Mouse (Mus musculus): ENCODE results near the gene Gsdma2.
"Not testable (repeated sequence)": the region's sequence is repeated elsewhere in the genome, so short reads cannot be mapped to it uniquely, and the experiment has no call there.

Gsdma2 gene

GRCm38 (mm10) chr11:98671284-98671815, 24.8 kb downstream of the Gsdma2 start:
- no peak for DNase-seq

GRCm38 (mm10) chr11:98671857-98672256, 25.3 kb downstream of the Gsdma2 start:
- no peak for DNase-seq

DNA sequence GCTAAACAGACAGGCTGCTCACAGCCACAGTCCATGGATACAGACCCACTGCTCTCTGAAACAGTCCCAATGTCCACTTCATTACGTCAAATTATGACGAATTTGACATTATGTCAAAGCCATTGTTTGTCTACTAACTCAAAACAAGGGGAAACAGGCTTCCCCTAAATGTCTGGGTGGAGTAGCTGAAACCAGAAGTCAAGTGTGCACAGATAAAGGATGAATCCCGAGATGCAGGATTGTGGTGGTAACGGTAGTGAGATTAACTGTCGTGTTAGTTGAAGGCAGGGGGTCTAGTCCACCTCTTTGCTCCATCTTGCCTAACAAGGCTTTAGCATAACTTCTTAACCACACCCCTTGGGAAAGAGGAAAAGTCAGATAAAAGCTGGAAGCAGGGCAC, 25.9 kb downstream of the Gsdma2 start:
- DNase-seq, result no peak

DNA sequence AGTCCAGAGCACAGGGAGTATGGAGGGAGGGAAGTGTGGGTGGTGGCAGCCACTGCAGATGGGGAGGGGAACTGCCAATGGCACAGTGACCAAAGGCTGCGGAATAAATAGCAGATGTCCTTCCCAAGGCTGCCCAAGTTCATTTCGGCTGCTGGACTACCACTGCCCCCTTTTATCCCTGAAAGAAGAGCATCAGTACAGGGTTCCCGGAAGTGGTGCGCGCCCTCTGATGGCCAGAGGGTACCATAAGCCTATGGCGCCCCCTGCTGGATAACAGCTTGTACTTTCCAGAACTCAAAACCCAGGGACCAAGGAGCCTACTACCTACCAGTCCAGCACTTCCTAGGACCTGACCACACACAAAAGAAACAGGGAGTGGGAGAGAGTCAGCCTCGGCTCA, 26.6 kb downstream of the Gsdma2 start:
- peak; percentile 72 for DNase-seq

- no peak for DNase-seq
These were observed 29.3 kb downstream of the Gsdma2 start for GRCm38 (mm10) chr11:98675829-98676363.

GRCm38 (mm10) chr11:98680023-98680422, 33.5 kb downstream of the Gsdma2 start:
- DNase-seq, result no peak

- DNase-seq, result not testable (repeated sequence)
These were observed 34.0 kb downstream of the Gsdma2 start for GRCm38 (mm10) chr11:98680595-98680994.

DNA sequence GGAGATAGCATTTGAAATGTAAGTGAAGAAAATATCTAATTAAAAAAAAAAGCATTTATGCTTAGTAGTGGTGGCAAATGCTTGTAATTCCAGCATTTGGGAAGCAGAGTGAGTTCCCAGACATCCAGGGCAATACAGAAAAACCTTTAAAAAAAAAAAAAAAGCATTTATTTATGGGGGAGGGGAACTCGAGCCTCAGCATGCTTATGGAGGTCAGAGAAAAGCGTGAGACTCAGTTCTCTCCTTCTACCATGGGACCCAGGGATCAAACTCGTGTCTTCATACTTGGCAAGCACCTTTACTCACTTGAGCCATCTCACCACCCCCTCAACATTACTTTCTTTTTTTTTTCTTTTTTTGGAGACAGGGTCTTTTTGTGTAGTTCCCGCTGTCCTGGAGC, 34.6 kb downstream of the Gsdma2 start:
- no peak for DNase-seq

DNA sequence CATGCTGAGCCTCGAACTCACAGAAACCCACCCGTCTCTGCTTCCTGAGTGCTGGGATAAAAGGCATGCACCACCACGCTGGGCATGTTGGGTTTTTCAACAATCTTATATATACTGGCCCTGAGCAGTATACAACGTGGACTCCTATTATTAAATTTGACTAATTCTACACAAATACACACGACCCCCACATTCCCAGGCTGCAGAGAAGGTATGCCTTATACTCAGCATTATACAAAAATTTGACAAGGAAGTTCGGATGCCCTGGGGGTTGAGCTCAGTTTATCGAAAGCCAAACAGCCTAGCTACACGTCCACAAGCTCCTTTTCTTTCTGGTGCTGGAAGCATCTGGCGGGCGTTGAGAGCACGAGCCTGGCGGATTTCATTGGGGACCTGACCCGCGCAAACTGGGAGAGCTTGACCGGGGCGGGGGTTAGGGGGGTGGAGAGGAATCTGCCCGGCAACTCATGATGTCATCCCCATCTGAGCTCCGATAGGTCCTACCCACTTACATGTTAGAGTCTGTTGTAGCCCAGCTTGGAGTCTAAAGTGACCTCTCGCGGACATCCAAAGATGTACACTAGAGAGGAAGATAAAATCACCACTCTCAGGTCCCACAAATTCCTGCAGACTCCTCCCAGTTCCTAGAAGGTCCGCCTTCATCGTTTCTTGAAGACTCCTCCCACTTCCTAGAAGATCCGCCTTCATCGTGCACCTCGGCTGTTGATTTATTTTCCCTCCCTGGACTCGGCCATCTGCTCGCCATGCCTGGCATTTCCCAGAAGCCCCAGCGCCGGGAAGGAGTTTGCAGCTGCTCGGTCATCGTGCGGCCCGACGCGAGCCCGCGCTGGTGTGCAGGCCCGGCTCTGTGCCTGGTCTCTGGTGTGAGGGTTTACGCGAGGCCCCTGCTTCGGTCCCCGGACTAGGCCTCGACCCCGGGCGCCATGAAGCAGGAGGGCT, 35.5 kb downstream of the Gsdma2 start, which contains the start of gene Psmd3:
Psmd3 (plus strand) TSS at position 769 of the 960 bp plus-strand sequence.
- DNase-seq, result peak; percentile 98

- DNase-seq, result peak; percentile 30
These were observed 36.3 kb downstream of the Gsdma2 start for GRCm38 (mm10) chr11:98682811-98683210.

- DNase-seq, result no peak
These were observed 39.1 kb downstream of the Gsdma2 start for GRCm38 (mm10) chr11:98685642-98686041.

DNA sequence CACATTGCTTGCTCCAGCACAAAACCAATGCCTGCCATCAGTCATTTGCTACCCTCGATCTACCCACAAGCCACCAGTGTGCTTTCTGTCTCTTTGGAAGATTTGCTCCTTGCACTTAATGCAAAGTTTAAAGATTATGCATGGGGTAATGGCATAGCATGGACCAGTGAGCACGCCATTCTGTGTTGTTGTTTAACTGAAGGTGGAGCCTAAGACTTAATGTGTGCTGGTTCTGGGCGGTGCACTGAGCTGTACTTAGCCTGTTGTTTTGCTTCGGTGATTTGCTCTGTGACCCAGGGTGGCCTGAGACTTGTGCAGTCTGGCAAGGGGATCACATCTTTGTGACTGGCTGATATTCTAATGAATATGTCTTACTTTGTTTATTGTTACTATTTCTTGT, 40.4 kb downstream of the Gsdma2 start:
- no peak for DNase-seq

- DNase-seq, result no peak
These were observed 41.5 kb downstream of the Gsdma2 start for GRCm38 (mm10) chr11:98688009-98688408.

- no peak for DNase-seq
These were observed 46.6 kb downstream of the Gsdma2 start for GRCm38 (mm10) chr11:98693201-98693600.

DNA sequence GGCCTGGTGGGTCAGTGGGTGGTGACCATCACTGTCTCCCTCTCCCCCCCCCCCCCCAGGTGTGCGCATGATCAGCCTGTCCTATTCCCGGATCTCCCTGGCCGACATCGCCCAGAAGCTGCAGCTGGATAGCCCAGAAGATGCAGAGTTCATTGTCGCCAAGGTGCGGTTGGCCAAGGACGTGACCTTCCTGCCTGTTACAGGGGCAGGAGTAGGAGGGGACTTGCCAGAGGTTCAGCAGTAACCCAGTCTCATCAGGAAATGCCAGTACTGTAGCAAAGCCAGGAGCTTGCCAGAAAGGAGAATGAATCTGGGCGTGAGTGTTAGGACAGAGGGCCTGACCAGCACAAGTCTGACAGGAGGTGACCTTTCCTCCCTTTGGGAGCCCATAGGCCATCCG, 47.2 kb downstream of the Gsdma2 start:
- no peak for DNase-seq

DNA sequence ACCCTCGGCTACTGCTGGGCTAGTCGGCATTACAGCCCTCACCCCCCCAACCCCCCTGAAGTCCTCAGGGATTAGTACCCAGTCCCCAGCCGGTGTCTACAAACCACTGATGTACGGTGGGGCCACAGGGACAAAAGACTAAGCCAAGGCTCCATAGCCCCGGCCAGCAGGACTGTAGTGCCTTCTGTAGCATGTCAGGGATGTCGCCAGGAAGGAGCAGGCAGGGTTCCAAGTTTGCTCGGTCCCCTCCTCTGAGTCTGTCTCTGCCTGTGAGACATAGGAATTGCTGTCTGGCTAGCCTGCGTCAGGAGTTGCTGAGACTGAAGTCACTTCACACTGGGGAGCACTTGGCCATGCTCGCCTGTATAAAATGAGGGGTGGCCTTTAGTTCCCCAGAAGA, 47.7 kb downstream of the Gsdma2 start:
- DNase-seq, result no peak

- no peak for DNase-seq
These were observed 48.8 kb downstream of the Gsdma2 start for GRCm38 (mm10) chr11:98695408-98695807.

DNA sequence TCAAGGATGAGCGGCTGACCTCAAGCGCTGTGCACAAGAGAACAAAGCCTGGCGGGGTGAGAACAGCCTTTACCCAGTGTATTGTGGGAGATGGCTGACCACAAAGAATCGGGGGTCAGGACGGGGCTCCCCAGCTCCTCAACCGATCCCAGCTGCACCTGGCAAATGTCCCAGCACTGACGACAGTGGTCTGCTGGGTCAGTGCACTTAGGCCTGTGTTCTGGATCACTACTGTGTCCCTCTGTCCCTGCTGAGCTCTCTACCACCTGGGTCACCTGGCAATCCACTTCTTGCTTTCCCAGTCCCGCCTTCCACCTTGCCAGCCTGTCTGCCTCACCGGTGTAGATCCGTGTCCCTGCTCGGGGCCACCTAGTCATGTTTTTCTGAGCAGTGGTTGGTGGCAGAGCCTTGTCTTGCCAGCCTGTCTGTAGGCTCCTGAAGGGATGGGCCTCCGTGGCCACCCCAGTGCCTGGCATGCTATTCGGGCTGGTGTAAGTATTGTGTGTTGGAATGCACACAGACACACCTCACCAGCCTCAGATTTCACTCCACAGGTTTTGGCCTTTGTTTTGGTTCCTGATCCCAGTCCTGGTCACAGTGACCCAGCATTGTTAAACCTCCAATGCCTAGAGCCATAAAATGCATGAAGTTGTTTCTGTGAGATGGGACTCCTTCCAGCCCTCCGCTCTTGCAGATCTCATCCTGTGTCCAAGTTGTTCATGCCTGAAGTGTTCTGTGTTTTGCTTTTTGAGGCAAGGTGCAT, 50.1 kb downstream of the Gsdma2 start:
- DNase-seq, result no peak

- DNase-seq, result no peak
These were observed 50.7 kb downstream of the Gsdma2 start for GRCm38 (mm10) chr11:98697225-98697624.

DNA sequence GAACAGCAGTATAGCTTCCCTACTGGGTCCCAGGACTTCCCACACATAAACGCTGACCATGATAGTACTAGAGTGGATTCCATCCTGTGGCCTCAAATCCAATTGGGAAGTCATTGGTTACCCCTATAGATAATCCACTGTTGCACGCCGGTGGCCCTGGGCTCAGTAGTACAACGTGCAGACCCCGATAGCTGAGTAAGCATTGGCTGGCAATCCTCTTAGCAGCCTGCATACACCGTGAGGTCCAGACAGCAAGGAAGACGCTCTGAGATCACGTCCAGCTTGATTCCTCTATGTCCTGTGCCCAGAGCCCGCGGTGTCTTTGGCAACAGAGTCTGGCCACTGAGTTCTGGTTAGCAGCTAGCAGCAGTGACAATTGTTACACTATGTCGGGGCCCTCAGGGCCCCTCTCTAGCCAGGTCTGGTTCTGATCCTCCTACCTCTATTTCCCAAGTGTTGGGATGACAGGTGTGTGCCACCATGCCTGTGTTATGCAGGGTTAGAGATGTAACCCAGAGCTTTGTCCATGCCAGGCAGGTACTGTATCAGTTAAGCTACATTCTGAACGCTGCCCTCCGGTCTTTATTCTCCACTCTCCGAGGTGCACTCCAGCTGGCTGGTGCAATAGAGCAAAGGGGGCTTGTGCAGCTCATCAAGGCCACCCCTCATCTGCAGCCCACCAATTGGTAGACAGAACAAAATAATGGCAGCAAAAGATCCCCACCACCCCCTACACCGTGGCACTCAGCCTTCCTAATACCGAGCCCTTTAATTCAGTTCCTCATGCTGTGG, 52.5 kb downstream of the Gsdma2 start:
- no peak for DNase-seq

- peak; percentile 83 for DNase-seq
These were observed 53.4 kb downstream of the Gsdma2 start for GRCm38 (mm10) chr11:98699911-98700310.

GRCm38 (mm10) chr11:98701213-98701670, 54.7 kb downstream of the Gsdma2 start, which contains the start of gene Csf3:
Gene Csf3 (plus strand): TSS chr11:98701263.
- DNase-seq, result no peak
